Mouse (Mus musculus) stomach, adult 2 months (tissue): ENCODE results near the gene Ppp1r35. TPM values are rescaled to one million over a fixed set of nuclear protein-coding genes. Genes with fewer than 3 reads are reported as not detected.

Source experiments
- polyA plus RNA-seq: library from polyadenylated mRNA; depleted of rRNA; stranded (reverse); fragments of >200 nt; gene quantifications from 2 replicates; pipeline ENCODE4 v1.2.3, GENCODE M21; 2012; rRNA removed

Ppp1r35 gene
- polyA plus RNA-seq: 33.3 and 51.9 TPM in 2 replicates

GRCm38 (mm10) chr5:137778635-137779034 is at the start of gene Ppp1r35:
Gene Ppp1r35, plus strand, starts transcription at chr5:137778849.

DNA sequence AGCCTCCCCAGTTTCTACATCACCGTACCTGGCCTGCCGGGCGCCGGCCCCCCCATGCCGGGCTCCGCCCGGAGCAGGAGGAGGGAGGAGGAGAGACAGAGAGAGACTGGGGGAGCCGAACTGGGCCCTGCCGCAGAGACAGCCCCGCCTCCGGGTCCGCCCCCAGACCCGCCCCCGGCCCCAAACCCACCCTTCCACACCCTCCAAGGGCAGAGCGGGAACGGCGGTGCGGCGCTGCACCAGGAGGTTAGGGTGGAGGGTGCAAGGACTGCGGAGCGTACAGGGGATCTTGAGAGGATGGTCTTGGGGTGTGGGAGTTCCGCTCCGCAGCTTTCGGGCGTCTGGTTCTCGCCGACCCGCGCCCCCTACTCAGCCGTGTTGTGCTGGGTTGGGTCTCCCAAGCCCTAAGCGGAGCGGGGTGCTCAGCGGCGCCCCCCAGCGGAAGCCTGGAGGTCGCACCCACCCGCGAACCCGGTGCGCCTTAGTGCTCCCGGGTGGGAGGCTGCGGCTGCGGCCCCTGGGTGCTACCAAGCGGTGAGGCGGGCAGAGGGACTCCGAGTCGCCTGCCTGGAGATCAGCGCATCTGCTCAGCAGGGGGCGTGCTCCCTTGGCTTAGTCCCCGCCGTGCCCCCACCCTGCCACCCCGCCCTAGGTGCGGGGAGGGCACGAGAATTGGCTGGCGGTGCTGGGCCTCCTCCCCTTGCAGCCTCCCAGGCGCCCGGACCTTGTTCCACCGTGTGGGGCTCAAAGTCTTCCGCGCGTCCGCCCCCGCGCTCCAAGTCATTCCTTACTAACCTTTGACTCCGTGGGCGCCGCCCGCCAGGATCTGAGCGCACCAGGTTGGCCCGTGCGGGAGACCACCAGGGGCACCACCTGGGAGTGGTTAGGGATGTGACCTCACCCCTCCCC is 37.4 kb upstream of the Ppp1r35 start, which contains the start of gene Nyap1:
Gene Nyap1 (minus strand): TSS at position 585 of the 909 bp plus-strand sequence.

DNA sequence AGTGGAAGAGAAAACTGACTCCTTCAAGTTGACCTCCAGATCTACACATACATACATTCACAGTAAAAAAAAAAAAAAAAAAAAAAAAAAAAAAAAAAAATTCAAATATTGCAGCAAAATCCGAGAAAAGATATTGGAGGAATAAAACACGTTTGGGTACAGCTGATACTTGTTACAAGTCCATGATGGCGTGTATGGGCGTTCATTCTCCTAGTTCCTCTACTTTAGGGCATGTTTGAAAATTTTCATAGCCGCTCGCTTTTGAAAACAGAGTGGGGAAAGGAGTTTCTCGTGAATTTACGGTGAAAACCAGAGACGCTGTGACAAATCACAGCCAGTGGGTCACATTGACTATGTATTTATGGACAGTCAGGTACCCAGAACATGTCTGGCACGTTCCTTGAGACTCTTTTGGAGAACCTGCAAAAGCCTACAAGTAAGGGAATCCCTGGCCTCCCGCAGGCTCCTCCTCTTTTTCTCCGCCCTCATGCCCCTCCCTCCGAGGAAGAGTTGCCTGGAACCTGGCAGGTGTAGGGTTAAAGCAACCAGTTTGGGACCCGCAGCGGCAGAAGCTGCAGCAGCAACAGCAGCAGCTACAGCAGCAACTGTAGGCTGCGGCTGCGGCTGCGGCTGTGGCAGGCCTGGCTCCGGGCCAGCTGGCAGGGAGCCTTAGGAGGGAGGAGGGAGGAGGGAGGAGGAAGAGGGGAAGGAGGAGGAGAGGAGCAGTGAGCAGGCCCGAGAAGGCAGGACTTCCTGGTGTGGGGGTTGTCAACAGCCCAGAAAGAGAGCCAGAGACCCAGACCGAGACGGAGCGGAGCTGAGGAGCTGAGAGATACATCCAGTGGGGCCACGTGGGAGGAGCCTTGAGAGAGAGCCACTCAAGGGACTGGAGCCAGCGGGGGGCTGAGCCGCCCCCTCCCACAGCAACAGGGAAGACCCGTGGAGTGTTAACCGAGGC is 33.2 kb upstream of the Ppp1r35 start, which contains the start of gene Tsc22d4:
Gene Tsc22d4 (plus strand): TSS at position 517 of the 958 bp plus-strand sequence.

DNA sequence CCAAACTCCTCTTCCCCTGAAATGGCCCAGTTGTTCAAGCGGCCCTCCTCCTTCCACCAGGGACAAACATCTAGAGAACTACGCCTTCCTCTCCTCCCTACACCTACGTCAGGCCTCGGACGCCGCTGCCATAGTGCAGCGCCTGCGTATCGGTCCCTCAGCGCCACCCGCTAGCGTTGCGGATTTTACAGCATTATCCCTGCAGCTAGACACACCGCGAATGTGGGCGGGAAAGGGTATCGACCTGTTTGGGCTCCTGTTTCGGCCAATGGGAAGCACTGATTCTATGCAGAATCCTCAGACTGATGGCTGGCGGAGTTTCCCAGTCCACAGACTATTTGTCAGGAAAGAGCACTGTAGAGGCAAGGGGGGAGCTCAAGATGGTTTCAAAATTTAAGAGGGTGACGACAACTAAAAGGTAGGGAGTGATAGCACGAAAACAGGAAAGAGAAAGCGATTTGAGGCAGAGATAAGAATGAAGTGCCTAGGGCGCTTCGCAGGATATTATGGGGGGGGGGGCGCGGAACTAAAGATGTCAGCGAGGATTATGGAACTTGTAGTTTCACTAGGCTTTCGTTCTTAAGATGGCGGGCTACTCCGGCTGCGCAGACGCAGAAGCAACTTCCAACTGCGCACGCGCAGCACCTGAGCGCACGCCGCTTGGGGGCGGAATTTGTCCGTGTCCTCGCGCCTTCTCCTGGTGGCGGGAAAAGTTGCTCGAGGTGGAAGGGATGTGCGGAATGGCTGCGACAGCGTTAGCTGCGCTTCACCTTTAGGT is 8.7 kb downstream of the Ppp1r35 start, which contains the start of the genes Mepce and Zcwpw1:
Gene Mepce (minus strand): TSS at position 505 of the 778 bp plus-strand sequence.
Gene Zcwpw1 (plus strand): TSS at position 648 of the 778 bp plus-strand sequence.

Other genes with a start within 250 kb of the Ppp1r35 start
- not detected in 2 replicates for gene Epo, start 245.6 kb upstream of the Ppp1r35 start, polyA plus RNA-seq
- 621 and 843 TPM in 2 replicates for gene Gnb2, start 245.3 kb upstream of the Ppp1r35 start, polyA plus RNA-seq
- 0.78 and 1.4 TPM in 2 replicates for gene Actl6b, start 225.3 kb upstream of the Ppp1r35 start, polyA plus RNA-seq
- 0.61 and 0.76 TPM in 2 replicates for gene Tfr2, start 209.0 kb upstream of the Ppp1r35 start, polyA plus RNA-seq
- gene Mospd3, start 177.8 kb upstream of the Ppp1r35 start, polyA plus RNA-seq: 93.4 and 111 TPM in 2 replicates
- gene Pcolce, start 165.1 kb upstream of the Ppp1r35 start, polyA plus RNA-seq: 82.5 and 87.8 TPM in 2 replicates
- gene Fbxo24, start 149.8 kb upstream of the Ppp1r35 start, polyA plus RNA-seq: 0.65 and 0.66 TPM in 2 replicates
- gene Lrch4, start 149.7 kb upstream of the Ppp1r35 start, polyA plus RNA-seq: 19.9 and 26.0 TPM in 2 replicates
- gene Gm20605, start 149.7 kb upstream of the Ppp1r35 start, polyA plus RNA-seq: 13.3 and 15.3 TPM in 2 replicates
- gene Sap25, start 137.5 kb upstream of the Ppp1r35 start, polyA plus RNA-seq: 68.8 and 109 TPM in 2 replicates
- 0.51 and 0.54 TPM in 2 replicates for gene Irs3, start 133.1 kb upstream of the Ppp1r35 start, polyA plus RNA-seq
- gene Agfg2, start 94.1 kb upstream of the Ppp1r35 start, polyA plus RNA-seq: 10.0 and 11.3 TPM in 2 replicates
- 3.5 and 5.9 TPM in 2 replicates for gene Nyap1, start 37.2 kb upstream of the Ppp1r35 start, polyA plus RNA-seq
- 77.2 and 105 TPM in 2 replicates for gene Tsc22d4, start 33.1 kb upstream of the Ppp1r35 start, polyA plus RNA-seq
- gene Mepce, start 8.8 kb downstream of the Ppp1r35 start, polyA plus RNA-seq: 9.1 and 12.3 TPM in 2 replicates
- 0.03 and 0.16 TPM in 2 replicates for gene Zcwpw1, start 8.9 kb downstream of the Ppp1r35 start, polyA plus RNA-seq
- gene Pilra, start 57.4 kb downstream of the Ppp1r35 start, polyA plus RNA-seq: 0.38 and 1.1 TPM in 2 replicates
- gene Pilrb1, start 79.3 kb downstream of the Ppp1r35 start, polyA plus RNA-seq: 1.5 and 2.7 TPM in 2 replicates
- gene Pilrb2, start 93.0 kb downstream of the Ppp1r35 start, polyA plus RNA-seq: 0.54 and 1.1 TPM in 2 replicates
- 0.75 and 0.96 TPM in 2 replicates for gene Cyp3a13, start 142.8 kb downstream of the Ppp1r35 start, polyA plus RNA-seq
- 0.04 and 0.17 TPM in 2 replicates for gene Gjc3, start 184.2 kb downstream of the Ppp1r35 start, polyA plus RNA-seq
- gene Azgp1, start 202.7 kb downstream of the Ppp1r35 start, polyA plus RNA-seq: 0.29 and 0.66 TPM in 2 replicates
- gene Smok3a, start 242.4 kb downstream of the Ppp1r35 start, polyA plus RNA-seq: not detected in 2 replicates
- not detected in 2 replicates for gene Smok3b, start 242.6 kb downstream of the Ppp1r35 start, polyA plus RNA-seq